Comparison of ENCODE assay signal across 23 mouse cellular contexts in the genomic region with DNA sequence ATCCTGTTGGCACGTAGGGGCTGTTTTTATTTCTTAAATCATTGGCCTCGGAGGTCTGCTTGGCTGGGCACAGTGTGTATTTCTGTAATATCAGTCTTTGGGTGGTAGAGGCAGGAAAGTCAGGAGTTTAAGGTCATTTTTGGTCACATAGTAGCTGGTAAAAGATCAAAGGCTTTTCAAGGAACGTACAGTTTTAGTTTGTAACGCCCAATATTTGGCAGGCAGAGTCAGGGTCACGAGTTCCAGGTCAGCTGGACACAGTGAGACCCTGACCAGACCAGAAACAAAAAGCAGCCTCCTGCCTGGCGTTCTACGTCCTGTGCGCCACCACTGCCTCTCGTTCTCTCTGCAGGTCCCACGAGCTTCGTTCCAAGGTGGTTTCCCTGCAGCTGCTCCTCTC.
"Had no signal": no experiment of that assay in that cellular context is flagged by ENCODE, and none has a peak within 500 bp of the region (broad histone marks: within the 10 kb centered on the region; RNA-seq: fewer than 3 reads in every experiment).

No protein-coding gene starts in this region.

- H3K27ac ChIP-seq: gastrocnemius, adult 2 months; heart, embryonic 10.5 days; hindbrain, embryonic 10.5 days; hindbrain, embryonic 12.5 days; hindbrain, embryonic 14.5 days; intestine, embryonic 15.5 days; layer of hippocampus, adult 2 months; left cerebral cortex, adult 2 months; limb, embryonic 10.5 days; limb, embryonic 12.5 days; liver, embryonic 13.5 days; liver, embryonic 15.5 days had no signal

- H3K4me1 ChIP-seq: hindbrain, embryonic 10.5 days; hindbrain, embryonic 12.5 days; intestine, embryonic 15.5 days; limb, embryonic 10.5 days; limb, embryonic 12.5 days; liver, embryonic 13.5 days; liver, embryonic 15.5 days had no signal

- H3K9ac ChIP-seq: heart, embryonic 12.5 days; hindbrain, embryonic 12.5 days; hindbrain, embryonic 14.5 days; intestine, embryonic 15.5 days; limb, embryonic 12.5 days; liver, embryonic 13.5 days; liver, embryonic 15.5 days had no signal

- H3K4me3 ChIP-seq: gastrocnemius, adult 2 months; heart, embryonic 10.5 days; heart, embryonic 12.5 days; hindbrain, embryonic 10.5 days; hindbrain, embryonic 12.5 days; intestine, embryonic 15.5 days; layer of hippocampus, adult 2 months; left cerebral cortex, adult 2 months; limb, embryonic 10.5 days; limb, embryonic 12.5 days; liver, embryonic 13.5 days; liver, embryonic 15.5 days had no signal

- DNase-seq: gastrocnemius, adult 2 months; gastrocnemius, postnatal 10 days; gastrocnemius, postnatal 25 days; heart, adult 18-20 months; heart, postnatal 10 days; heart, postnatal 4 days; kidney, adult 18-20 months; kidney, adult 8-10 months; kidney, postnatal 10 days; kidney, postnatal 25 days; kidney, postnatal 4 days; liver, embryonic 13.5 days had no signal

- H3K27me3 ChIP-seq: heart, embryonic 12.5 days; hindbrain, embryonic 12.5 days; intestine, embryonic 15.5 days; limb, embryonic 12.5 days; liver, embryonic 13.5 days; liver, embryonic 15.5 days had no signal
